Mouse (Mus musculus): ENCODE results near the gene Pfn4. TPM values are rescaled to one million over a fixed set of nuclear protein-coding genes. Genes with fewer than 3 reads are reported as not detected.
A peak's percentile ranks its signal among the peaks of the same experiment; 100 is the strongest.
"Not testable (repeated sequence)": the region's sequence is repeated elsewhere in the genome, so short reads cannot be mapped to it uniquely, and the experiment has no call there.

Pfn4 gene
- total RNA-seq, 2 experiments from 2014 or later: 1.9 to 2.6 TPM

DNA sequence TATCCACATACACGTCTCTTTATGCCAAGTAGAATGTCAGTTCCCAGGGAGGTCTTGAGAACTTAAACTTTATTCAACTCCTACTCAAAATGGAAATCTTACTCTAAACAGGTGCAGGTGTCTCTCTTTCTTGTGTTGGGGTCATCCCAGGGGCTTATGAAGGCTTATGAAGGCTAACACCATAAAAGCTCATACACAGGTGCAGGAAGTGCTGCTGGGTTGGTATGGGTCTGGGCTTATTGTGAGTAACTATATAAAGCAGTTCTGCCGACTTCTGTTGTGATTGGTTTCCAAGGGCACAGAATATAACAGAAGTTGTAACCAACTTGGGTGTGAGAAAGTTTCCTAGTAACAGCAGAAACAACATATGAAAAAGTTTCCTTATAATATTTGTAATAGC, 15.6 kb downstream of the Pfn4 start:
- no peak for DNase-seq

DNA sequence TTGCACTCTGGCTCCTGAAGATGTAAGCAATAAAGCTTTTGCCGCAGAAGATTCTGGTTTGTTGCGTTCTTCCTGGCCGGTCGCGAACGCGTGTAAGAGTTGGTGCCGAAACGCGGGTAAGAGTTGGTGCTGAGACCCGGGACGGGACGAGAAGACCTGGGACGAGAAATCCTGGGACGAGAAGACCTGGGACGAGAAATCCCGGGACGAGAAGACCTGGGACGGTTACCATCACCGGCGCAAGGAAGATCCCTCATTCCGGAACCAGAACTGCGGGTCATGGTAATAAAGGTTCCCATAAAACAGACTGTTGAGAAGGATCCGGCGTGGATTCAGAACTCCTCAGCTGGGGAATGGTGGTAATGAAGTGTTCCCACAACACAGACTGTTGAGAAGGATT, 19.3 kb downstream of the Pfn4 start:
- not testable (repeated sequence) for DNase-seq

DNA sequence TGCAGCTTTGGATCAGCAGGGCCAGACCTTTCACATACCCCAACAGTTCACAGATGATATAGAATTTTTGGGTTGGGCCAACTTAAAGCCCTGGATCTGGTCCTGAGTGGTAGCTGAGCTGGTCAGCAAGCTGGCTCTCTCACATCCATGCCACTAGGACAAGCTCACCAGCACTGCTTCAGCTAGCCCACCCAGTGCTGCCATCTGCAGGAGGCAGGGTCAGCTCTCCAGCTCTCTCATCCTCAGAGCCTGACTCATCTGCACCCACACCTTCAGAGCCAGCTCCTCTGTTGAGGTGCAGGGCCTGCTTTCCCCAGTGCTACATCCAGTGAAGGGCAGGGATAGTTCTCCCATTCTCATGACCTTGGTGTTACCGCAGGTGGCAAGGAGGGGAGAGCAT, 24.9 kb downstream of the Pfn4 start:
- DNase-seq: peak; percentile 27

DNA sequence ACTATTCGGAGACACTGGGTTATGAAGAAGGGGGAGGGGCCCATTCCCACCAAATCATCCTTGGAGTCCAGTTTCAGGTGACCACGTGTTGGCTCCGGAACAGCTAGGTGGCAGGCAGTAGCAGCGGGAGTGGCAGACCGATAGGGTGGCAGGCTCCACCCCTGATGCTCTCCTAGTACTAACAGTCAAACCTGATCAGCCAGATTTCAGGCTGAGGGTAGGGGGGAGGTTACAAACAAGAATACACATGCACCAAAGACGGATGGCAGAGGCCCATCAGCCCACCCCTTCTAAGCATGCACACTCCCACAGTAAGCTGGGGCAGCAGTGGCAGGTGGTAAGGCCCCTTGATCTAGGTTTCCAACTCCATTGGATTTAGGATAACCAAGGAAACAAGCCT, 28.6 kb downstream of the Pfn4 start:
- DNase-seq: not testable (repeated sequence)

DNA sequence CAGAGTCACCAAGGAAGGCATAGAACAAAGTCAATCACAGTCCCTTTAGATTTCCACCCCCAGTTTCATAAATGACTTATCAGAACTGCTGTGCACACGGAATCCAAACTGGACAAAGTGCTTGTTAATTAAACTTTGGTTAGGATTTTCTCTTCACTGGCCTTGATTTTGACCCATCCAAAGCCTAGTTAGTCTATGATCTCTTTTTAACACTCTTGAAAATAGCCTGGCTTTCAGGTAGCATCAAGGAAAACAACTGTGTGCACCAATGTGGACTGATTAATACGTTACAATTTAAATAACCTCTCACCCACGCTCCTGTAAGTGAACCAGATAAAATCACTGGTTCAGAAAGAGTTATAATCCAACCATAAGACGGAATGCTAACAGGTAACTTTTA, 42.2 kb downstream of the Pfn4 start:
- DNase-seq: no peak

DNA sequence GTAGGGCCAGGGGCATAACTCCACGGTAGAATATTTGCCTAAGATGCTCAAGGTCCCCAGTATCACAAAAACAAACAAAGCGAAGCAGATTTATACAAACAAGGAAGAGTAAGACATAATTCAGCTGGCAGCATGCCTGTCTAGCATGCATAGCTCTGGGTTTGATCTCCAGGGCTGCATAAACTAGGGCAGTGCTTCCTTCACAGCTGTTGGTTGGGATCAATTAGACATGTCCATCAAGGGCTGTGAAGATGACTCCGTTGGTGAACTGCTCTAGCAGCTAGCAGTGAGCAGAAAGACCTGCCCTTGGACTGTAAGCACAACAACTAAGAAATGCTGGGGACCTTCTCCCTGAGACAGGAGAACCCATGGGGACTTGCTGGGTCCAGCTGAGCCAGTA, 42.9 kb downstream of the Pfn4 start:
- no peak for DNase-seq

DNA sequence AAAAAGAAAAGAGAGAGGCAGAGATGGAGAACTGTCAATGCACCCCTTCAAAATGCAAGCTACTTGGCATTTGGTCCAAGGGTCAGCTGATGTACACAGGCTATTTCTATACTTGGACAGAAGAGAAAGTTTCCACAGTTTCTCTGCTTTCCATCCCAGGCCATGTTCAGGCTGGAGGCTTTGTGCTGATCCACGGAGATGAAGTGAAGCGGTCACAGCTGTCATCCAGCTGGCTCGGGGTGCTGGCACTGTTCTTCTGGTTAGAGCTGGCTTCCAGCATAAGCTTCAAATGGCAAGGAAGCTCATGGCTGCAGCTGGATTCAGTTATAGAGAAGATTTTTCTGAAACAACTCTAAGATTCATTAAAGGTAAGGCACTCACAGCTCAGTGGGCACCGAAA, 44.8 kb downstream of the Pfn4 start:
- DNase-seq: peak; percentile 66

DNA sequence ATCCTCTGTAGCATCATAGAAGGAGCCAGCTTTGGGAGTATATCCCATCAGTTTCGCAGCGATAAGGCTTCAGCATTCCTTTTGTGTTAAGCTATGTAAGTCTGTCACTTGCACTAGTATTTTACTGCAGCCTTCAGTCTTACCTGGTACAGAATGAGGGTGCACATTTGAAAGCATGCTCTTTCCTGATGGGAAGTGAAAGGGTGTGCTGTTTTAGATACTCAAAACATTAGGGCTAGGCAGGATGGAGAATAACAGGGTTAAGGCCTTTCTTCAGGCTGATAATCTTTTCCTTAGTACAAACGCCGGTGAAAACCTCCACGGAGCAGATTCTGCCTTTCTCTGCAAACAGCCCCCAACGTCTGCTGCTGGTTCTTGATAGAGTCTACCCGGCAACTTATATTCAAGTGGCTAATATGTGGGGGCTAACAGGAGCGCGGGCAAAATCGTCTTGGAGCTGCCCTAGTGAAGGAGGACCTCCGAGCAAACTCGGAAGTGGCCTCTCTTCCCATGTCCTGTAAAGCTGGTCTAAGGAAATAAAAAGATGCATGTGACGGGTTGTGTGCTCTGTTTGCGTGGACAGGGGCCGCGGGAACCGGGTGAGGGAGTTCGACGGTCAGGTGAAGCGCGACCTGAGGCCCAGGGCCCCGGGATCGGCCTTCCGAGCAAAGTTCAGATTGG, 48.0 kb downstream of the Pfn4 start:
- DNase-seq: no peak

DNA sequence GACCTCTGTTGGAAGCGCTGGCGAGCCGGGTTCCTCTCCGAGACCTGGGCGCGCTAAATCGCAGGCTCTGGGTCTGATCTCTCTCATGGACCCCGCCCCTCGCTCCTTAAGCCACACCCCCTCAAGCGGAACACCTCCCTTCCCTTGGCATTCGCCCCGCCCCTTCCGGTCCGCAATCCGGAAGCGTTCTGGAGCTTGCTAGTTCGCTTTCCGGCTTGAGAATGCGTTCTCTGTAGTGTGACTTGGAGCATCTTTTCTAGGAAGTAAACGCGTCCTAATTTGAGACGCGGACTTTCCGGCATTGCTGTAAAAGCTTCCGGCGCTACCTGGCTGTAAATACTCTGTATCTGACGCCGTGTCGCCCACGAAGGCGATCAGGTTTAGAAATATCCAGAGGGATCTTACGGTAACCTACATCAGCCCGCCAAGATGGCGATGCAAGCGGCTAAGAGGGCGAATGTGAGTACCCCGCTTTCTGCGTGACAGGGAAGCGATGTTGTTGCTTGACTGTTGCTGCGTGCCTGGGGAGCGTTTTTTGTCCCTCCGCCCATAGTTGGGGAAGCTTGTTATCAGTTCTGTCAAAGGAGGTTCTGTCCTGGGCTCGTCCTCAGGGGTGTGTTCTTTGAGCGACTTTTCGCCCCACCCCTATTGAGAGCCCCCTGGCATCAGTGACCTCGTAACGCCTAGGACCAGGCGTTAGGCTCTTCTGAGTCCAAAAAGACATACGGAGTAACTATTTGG, 48.7 kb downstream of the Pfn4 start, which contains the start of gene Sf3b6:
TSS of gene Sf3b6 (plus strand) at position 184 of the 741 bp plus-strand sequence.
- peak; percentile 99 for DNase-seq

DNA sequence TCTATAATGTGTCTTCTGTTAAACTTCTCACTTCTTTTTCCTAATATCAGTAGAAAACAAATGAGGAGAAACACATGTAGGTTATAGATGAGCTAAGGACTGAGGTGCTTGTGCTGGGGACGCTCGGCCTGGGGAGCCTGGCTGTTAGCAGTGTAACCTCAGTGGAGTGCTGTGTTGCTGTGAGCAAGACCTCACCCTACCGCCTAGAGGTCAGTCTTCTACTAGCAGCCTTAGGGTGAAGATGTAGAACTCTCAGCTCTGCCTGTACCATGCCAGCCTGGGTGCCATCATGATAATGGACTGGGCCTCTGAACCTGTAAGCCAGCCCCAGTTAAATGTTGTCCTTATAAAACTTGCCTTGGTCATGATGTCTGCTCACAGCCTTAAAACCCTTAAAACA, 58.4 kb downstream of the Pfn4 start:
- no peak for DNase-seq

Other genes starting within 250 kb of the Pfn4 start
- gene Itsn2, start 176.4 kb upstream of the Pfn4 start, total RNA-seq (2021): 10 to 100 TPM; 24.5 to 33.2 TPM
- not detected for gene Gm3625, start 176.1 kb upstream of the Pfn4 start, total RNA-seq (2021)
- gene Fam228a, start 30.6 kb upstream of the Pfn4 start, total RNA-seq (2021): under 1 TPM; 0.14 to 0.27 TPM
- 1 to 10 TPM; 4.6 to 7.8 TPM for gene Fam228b, start 245 bp downstream of the Pfn4 start, total RNA-seq (2021)
- gene Sf3b6, start 48.5 kb downstream of the Pfn4 start, total RNA-seq (2021): 10 to 100 TPM; 55.5 to 64.4 TPM
- gene Fkbp1b, start 72.6 kb downstream of the Pfn4 start, total RNA-seq (2021): 1 to 10 TPM; 2.6 to 2.9 TPM
- 1 to 10 TPM; 4.8 to 6.0 TPM for gene Wdcp, start 74.3 kb downstream of the Pfn4 start, total RNA-seq (2021)
- gene Mfsd2b, start 105.3 kb downstream of the Pfn4 start, total RNA-seq (2021): 1 to 10 TPM in 1 of 2 experiments, under 1 TPM in 1; 0.78 to 1.3 TPM
- gene Ubxn2a, start 138.7 kb downstream of the Pfn4 start, total RNA-seq (2021): 10 to 100 TPM; 44.6 to 53.0 TPM
- gene Atad2b, start 148.3 kb downstream of the Pfn4 start, total RNA-seq (2021): 10 to 100 TPM; 25.5 to 28.7 TPM

Measured in gastrocnemius, postnatal 10 days (tissue).